ENCODE assay signal across 9 mouse cellular contexts in genomic region chr7:116701466-116702342, GRCm38 (mm10).
DNase-seq lines count a peak whose midpoint lies in the region; ATAC-seq and TF ChIP-seq lines count a peak whose summit lies in the region.
"Had no signal": no experiment of that assay in that cellular context is flagged by ENCODE, and none has a peak within 500 bp of the region (broad histone marks: within the 10 kb centered on the region; RNA-seq: fewer than 3 reads in every experiment).

No protein-coding gene starts in this region.

- H3K9me3 ChIP-seq in CH12.LX (replicated peaks; ENCODE audit: low read length) = peaks cover 7% of the 10 kb centered on the region
- no peaks in the 10 kb centered on the region for H3K9me3 ChIP-seq in forebrain, embryonic 15.5 days
- H3K9me3 ChIP-seq in lung, postnatal 0 days (ENCODE audit: low read length) = no peaks in the 10 kb centered on the region

- peak; percentile 77 to 90 for TF ChIP-seq CTCF in CH12.LX (conservative IDR thresholded peaks at IDR 0.05 in 1 of 2, IDR thresholded peaks at IDR 0.05 in 1 of 2; ENCODE audit: low read depth in 2 of 2, low read length in 2 of 2)
- peak; percentile 99 for TF ChIP-seq CTCF in brain, embryonic 14.5 days (IDR thresholded peaks at IDR 0.05; ENCODE audit: borderline replicate concordance, extremely low read depth, insufficient read depth, insufficient read length)
- peak; percentile 99 for TF ChIP-seq CTCF in layer of hippocampus, adult 2 months (conservative IDR thresholded peaks at IDR 0.05)
- peak; percentile 92 for TF ChIP-seq CTCF in lung, postnatal 0 days (IDR thresholded peaks at IDR 0.05)

- H3K4me3 ChIP-seq in CH12.LX (replicated peaks in 1 of 3; ENCODE audit: low read depth in 2 of 3, low read length in 2 of 3, poor library complexity in 1 of 3) = no peak overlapping the region
- H3K4me3 ChIP-seq in forebrain, embryonic 15.5 days = no peak overlapping the region
- H3K4me3 ChIP-seq in layer of hippocampus, adult 2 months = no peak overlapping the region
- H3K4me3 ChIP-seq in lung, postnatal 0 days (ENCODE audit: low read depth, low read length) = no peak overlapping the region
- H3K4me3 ChIP-seq: erythroblast, embryonic 14.5 days had no signal

- no peaks in the 10 kb centered on the region for H3K79me2 ChIP-seq in CH12.LX (replicated peaks; ENCODE audit: control insufficient read depth, extremely low read depth, insufficient read depth, poor library complexity, severe bottlenecking)

- peak; percentile 66 for DNase-seq in CH12.LX (ENCODE audit: extremely low read depth)
- peak; percentile 87 for DNase-seq in brain, embryonic 14.5 days (ENCODE audit: low read depth)
- peak; percentile 90 for DNase-seq in heart, postnatal 4 days
- peak; percentile 79 to 83 for DNase-seq in layer of hippocampus, adult 2 months (ENCODE audit: low spot score in 2 of 2)
- DNase-seq in lung, postnatal 0 days (ENCODE audit: low spot score) = peak; percentile 54
- peak; percentile 88 for DNase-seq in retina, embryonic 14.5 days (ENCODE audit: low spot score)
- DNase-seq in urinary bladder, adult 18-20 months (ENCODE audit: low spot score in 2 of 2) = peak; percentile 5 to 59

- dilution Hi-C loops in CH12.LX (cut with MboI; ENCODE audit: extremely low pct_ligation_motif_present, extremely low pct_unique_long_range_greater_than_20kb, low sequenced_read_pairs) = no loop called here

- 48% methylated on average over 14 of the region's 14 CpGs for WGBS in forebrain, embryonic 15.5 days
- 38% methylated on average over 14 of the region's 14 CpGs for whole genome bisulfite sequencing in lung, postnatal 0 days

- H3K27me3 ChIP-seq in CH12.LX (replicated peaks) = no peaks in the 10 kb centered on the region
- H3K27me3 ChIP-seq in forebrain, embryonic 15.5 days = no peaks in the 10 kb centered on the region
- no peaks in the 10 kb centered on the region for H3K27me3 ChIP-seq in lung, postnatal 0 days (replicated peaks; ENCODE audit: insufficient read depth, low read length)

- no peak overlapping the region for H3K27ac ChIP-seq in CH12.LX (ENCODE audit: insufficient read depth, low read depth)
- H3K27ac ChIP-seq in forebrain, embryonic 15.5 days (replicated peaks) = no peak overlapping the region
- H3K27ac ChIP-seq in layer of hippocampus, adult 2 months = peak overlapping the region; percentile 33; the same call in 1 of the 2 replicates
- no peak overlapping the region for H3K27ac ChIP-seq in lung, postnatal 0 days (ENCODE audit: low read length)

- no peak for TF ChIP-seq EP300 in CH12.LX (IDR thresholded peaks at IDR 0.05; ENCODE audit: low read length)
- no peak for TF ChIP-seq EP300 in lung, postnatal 0 days (IDR thresholded peaks at IDR 0.05)

- H3K36me3 ChIP-seq in CH12.LX (replicated peaks in 1 of 2; ENCODE audit: control insufficient read depth in 1 of 2, insufficient read depth in 1 of 2, low read length in 1 of 2) = no peaks in the 10 kb centered on the region
- no peaks in the 10 kb centered on the region for H3K36me3 ChIP-seq in forebrain, embryonic 15.5 days
- H3K36me3 ChIP-seq in lung, postnatal 0 days (ENCODE audit: insufficient read depth, low read length) = no peaks in the 10 kb centered on the region

- in situ Hi-C loops in CH12.LX (cut with MboI; ENCODE audit: low pct_ligation_motif_present, low pct_unique_long_range_greater_than_20kb, low sequenced_read_pairs) = no loop called here

- peak; percentile 82 for ATAC-seq in forebrain, embryonic 15.5 days (replicated peaks)
- ATAC-seq in lung, postnatal 0 days = no peak

- TF ChIP-seq POLR2A in CH12.LX (IDR thresholded peaks at IDR 0.05; ENCODE audit: low read depth, low read length) = no peak
- no peak for TF ChIP-seq POLR2A in brain, embryonic 14.5 days (IDR thresholded peaks at IDR 0.05; ENCODE audit: borderline replicate concordance, extremely low read depth, insufficient read depth, insufficient read length, poor library complexity, severe bottlenecking)

- peak; percentile 98 for TF ChIP-seq RAD21 in CH12.LX (IDR thresholded peaks at IDR 0.05; ENCODE audit: low read depth, low read length)

- H3K9ac ChIP-seq in CH12.LX (ENCODE audit: insufficient read depth, low read depth) = no peak overlapping the region
- H3K9ac ChIP-seq in forebrain, embryonic 15.5 days (replicated peaks) = no peak overlapping the region
- H3K9ac ChIP-seq in lung, postnatal 0 days (replicated peaks; ENCODE audit: low read depth) = no peak overlapping the region

- H3K4me1 ChIP-seq in CH12.LX (ENCODE audit: control insufficient read depth in 1 of 2, insufficient read depth in 2 of 2) = peaks cover 0 to 12% of the 10 kb centered on the region in 2 experiments; a peak in 2 of 4 replicates
- no peaks in the 10 kb centered on the region for H3K4me1 ChIP-seq in forebrain, embryonic 15.5 days
- no peaks in the 10 kb centered on the region for H3K4me1 ChIP-seq in lung, postnatal 0 days (ENCODE audit: insufficient read depth, low read depth, low read length)

- no peak overlapping the region for H3K4me2 ChIP-seq in CH12.LX (ENCODE audit: insufficient read depth, low read depth, poor library complexity, severe bottlenecking)
- H3K4me2 ChIP-seq in forebrain, embryonic 15.5 days (replicated peaks) = no peak overlapping the region
- H3K4me2 ChIP-seq in lung, postnatal 0 days (replicated peaks; ENCODE audit: low read depth, low read length) = no peak overlapping the region

TF ChIP-seq in CH12.LX, 34 proteins besides CTCF, POLR2A, EP300 and RAD21:
- TF ChIP-seq ETS1 (conservative IDR thresholded peaks at IDR 0.05; ENCODE audit: low read depth, low read length) = no peak
- peak; percentile 78 for TF ChIP-seq SMC3 (IDR thresholded peaks at IDR 0.05; ENCODE audit: low read depth, low read length)
- TF ChIP-seq ZC3H11A (IDR thresholded peaks at IDR 0.05; ENCODE audit: low read depth, low read length) = peak; percentile 48

Comparison
In these comparisons a context has a peak if more than half of its experiments do, and no peak if none do; other contexts are left out.
1. DNase-seq: peak in every context shown above with its lines; median percentile 90 in heart, postnatal 4 days; 88 in retina, embryonic 14.5 days; 87 in brain, embryonic 14.5 days; 81 in layer of hippocampus, adult 2 months; 66 in CH12.LX; 54 in lung, postnatal 0 days; 32 in urinary bladder, adult 18-20 months.